Mouse (Mus musculus): ENCODE data around the gene Gm38394. TPM values are rescaled to one million over a fixed set of nuclear protein-coding genes. Genes with fewer than 3 reads are reported as not detected.
"Not testable (repeated sequence)": the region's sequence is repeated elsewhere in the genome, so short reads cannot be mapped to it uniquely, and the experiment has no call there.

Gene Gm38394
- 10 to 100 TPM; 22.6 to 28.5 TPM for total RNA-seq (2021)
- polyA plus RNA-seq (2012; rRNA removed): 1.9 and 2.0 TPM in 2 replicates
- long read RNA-seq, partial matches to known transcripts: 1 of 1 reads
- long read RNA-seq, other reads (novel, unspliced or antisense): 0 of 1 reads

DNA sequence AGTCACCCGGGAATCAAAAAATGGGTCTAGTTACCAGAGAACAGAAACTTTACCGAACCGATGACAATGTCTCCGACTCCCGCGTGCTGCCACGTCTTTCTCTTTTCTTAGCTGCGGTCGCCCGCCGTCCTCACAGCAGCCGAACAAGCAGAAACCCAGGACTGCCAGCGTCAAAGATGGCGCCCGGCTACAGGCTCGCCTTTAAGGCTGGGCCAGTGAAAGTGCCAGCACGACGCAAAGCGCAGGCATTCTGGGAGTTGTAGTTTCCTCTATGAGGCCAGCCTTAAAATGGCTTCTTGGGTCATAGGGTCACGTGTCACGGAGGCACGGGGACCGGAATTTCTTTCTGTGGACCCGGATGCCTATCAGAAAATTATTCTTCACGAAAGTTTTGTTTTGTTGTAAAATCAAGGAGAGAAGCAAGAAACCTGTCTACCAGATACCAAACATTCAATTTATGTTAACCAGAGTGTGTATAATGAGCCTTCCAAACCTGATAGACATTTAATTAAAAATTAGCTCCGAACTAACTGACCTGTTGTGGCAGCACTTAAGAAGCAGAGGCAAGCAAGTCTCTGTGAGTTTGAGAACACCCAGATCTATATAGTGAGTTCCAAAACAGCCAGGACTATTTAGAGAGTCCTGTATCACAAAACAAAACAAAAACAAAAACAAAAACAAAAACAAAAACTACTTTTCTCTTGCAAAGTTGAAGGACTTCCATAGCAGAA lies at the start of gene Gm38394:
Gm38394 (minus strand) TSS at position 116 of the 731 bp plus-strand sequence.
- peak; percentile 94 for DNase-seq

DNA sequence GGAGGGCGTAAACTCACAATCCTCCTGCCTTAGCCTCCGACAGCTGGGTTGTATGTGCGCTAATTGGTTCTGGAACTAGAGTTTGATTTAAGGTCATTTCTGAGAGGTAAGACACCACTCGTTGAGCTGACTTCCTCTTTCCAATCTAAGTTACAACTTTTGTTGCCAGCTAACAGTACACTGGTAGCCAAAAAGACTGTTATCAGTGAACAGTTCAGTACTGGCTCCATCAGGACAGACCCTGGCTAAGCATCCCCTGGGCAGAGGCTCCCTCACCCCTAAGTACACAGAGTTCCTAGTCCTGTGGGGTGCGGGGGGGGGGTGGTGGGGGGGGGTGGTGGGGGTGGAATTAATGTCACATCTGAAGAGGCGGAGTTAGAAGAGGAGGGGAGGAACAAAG lies 49.8 kb upstream of the Gm38394 start:
- no peak for DNase-seq

DNA sequence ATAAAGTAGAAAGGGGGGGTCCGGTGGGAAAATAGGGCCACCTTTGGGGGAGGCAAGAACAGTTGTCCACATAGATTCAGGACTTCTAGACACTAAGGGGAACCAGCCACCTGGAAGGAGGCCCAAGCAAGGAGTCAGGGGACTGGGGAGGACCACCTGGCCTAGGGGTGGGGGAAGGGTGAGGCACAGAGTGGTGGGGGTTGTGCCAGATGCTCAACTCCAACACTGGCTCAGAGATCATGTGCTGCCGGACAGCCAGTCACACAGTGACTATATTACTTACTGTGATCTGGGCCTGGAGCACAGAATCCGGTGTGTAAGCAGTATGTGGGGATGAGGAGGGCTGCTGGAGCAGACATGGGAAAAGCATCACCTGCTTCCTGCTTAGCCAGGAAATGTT lies 48.2 kb upstream of the Gm38394 start:
- no peak for DNase-seq

DNA sequence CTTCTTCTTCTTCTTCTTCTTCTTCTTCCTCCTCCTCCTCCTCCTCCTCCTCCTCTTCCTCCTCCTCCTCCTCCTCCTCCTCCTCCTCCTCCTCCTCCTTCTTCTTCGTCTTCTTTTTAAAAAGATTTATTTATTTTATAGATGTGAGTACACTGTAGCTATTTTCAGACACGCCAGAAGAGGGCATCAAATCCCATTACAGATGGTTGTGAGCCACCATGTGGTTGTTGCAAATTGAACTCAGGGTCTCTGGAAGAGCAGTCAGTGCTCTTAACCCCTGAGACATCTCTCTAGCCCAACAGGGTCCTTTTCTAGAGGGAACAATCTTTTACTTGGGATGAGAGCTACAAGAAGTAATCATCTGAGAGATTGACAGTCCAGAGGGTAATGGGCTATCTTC lies 40.7 kb upstream of the Gm38394 start:
- DNase-seq: not testable (repeated sequence)

DNA sequence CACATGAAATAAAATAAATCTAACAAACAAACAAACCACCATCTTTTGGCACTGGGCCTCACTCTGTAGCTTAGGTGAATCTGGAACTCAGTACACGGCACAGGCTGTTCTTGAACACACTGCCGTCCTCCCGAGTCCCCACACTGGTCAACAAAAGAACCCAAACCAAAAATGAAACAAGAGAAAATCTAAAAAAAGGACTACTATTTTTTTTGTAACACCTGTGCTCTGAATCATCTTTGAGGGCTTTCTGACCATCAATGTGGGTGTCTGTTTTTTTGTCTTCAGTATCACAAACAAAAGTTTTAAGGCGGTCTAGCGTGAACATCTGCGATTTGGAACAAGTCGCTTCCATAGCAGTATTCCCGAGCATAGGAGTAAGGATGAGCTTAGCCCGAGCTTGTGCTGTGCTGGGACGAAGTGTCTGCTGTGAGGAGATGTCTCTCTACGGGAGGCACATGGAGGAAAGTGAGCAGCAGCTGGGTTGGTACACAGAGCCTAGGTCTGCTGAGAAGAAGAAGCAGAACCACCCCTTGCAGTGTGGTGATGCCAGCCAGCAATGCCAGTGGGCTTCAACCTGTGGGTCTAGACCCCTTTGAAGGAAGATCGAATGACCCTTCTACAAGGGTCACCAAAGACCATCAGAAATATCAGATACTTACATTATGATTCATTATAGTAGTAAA lies 37.0 kb upstream of the Gm38394 start:
- no peak for DNase-seq

DNA sequence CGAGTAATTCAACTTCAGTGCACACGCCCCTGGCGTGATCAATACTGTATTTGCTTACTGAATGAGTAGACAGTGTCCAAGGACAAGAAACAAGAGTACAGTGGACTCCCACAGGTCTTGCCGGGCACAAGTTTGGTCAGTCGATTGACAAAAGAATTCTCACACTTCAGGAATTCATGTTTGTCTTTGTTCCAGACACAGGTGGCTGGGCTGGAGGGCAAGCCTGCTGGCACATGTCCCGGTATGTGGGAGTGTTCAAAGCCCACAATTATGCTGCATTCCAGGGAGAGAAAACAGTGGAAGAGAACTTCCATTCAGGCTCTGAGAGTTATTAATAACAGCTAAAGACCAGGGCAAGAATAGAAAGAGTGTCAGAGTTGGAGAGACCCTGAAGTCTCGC lies 34.8 kb upstream of the Gm38394 start:
- DNase-seq: peak; percentile 19

DNA sequence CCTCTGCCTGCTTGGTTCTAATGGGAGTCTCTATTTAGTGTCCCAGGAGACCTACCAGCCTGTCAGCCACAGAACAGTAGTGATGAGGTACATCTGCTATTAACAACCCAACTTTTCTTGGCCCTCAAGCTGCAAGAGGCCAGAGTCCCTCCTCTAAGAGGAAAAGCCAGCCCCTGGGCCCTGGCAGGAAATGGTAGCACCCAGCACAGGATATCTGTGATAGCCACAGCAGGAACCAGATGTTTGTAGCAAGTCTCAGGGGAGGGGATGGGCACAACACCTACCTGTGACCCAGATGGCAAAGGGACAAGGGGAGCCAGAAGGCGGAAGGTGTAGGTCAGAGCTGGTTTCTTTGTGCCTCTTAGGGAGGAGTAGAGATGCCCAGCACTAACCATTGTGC lies 33.8 kb upstream of the Gm38394 start:
- peak; percentile 9 for DNase-seq

DNA sequence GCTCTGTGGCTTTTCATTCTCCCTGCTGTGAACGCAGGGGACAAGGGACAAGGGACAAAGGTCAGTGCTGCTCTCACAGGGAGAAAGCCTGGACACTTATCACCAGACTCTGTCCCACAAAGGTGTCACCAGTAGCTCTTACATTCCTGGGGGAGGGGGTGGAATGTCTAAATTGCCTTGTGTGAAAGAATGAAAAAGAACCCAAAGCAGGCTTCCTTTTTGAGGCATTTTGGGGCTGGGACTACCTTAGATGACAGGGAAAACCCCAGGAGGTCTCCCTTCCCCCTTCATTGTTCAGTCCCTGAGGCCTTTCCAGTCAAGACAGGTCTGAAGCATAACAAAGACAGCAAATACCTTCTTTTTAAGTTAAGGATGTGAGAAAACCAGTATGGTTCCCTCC lies 33.2 kb upstream of the Gm38394 start:
- no peak for DNase-seq

DNA sequence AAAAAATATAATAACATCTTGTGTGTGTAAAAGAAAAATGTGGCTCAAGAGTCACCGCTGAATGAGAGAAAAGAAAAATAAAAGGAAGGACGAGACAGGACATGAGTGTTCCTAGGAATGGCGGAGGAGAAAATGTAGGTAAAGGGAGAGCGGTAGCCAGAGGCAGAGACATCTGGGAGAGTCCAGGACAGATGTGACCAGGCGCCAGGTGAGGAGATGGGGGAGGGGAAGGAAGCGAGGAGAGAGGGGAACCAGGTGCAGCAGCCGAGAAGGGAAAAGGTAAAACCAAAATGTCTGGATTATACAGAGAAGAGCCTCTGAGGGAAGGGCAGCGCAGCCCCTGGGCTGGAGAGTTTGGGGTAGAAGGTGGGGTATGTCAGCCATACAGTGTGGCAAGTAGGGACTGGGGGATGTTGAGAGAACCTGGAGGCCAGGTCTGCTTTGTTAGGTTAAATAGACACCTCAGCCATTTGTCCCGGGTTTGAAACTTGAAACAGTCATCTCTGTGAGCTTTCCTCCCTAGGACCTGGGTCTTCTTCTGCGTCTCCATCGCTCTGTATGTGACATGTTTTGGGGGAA lies 32.5 kb upstream of the Gm38394 start:
- no peak for DNase-seq

DNA sequence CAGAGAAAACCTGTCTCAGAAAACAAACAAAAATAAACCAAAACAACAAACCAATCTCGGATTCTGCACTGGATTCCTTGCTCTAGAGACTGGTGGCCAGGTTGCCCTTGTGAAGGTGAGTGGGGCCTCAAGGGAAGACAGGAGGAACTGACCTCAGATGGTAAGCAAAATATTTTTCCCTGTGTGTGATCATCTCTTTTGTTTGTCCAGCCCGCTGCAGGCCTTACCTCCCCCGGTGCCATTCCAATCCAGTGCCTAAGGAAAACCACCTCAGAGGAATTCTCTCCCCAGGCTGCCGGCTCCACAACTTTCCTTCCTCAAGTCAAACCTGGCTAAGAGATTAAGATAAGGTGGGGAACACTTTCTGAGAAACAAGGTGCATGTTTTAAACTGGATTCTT lies 31.1 kb upstream of the Gm38394 start:
- DNase-seq: no peak

DNA sequence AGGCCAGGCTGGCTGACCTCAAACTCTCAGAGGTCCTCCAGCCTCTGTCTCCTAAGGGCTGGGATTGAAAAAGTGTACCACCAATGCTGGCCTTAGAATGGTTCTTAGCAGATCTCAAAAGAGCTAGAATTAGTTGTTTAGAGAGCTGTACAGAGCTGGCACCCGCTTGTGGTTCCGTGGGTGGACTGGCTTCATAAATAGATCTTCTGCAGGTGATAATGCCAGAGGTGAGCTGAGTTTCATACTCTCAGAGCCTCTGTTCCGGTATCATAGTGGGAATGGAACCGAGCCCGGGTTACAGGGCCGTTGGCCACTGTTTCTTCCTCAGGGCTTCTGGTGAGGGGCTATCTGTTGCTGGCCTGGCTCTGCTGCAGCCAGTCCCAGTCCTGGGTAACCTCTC lies 29.9 kb upstream of the Gm38394 start:
- DNase-seq: no peak

DNA sequence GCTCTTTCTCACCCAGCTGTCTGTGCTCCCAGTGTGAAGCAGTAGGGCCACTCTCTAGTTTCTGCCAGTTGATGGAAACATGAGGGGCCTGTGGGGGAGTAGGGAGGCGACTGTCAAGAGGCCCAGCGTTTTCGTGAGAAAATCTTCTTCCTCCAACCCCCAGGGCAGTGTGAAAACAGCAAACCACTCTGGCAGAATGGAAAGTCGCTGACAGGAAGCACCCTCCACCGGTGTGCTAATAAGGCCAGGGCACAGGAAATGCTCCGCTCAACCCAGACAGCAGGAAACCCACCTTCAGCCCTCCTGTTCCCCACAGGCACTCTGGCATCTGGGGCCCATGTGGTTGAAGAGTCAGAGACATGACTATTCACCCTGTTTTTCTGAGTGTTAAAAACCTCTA lies 28.8 kb upstream of the Gm38394 start, which contains the start of gene Lax1:
Lax1 (minus strand) TSS at position 212 of the 400 bp plus-strand sequence.
- no peak for DNase-seq

DNA sequence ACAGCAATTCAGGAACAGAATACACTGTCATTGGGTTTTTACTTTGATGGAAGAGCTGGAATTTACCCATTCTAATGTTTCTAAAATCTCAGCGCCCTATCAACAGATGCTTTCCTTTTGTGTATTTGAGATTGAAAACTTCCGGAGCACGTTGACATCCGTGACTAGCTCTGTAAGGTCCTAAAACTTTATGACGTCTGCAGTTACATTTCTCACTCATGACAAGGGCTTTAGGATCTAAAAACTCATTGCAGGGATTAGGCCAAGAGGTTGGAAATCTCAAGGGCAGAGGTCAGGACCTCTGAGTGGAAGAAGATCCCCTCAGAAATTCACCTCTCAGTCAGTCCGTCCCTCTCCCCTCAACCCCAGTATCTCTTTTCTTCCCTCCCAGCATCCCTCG lies 27.2 kb upstream of the Gm38394 start:
- no peak for DNase-seq

DNA sequence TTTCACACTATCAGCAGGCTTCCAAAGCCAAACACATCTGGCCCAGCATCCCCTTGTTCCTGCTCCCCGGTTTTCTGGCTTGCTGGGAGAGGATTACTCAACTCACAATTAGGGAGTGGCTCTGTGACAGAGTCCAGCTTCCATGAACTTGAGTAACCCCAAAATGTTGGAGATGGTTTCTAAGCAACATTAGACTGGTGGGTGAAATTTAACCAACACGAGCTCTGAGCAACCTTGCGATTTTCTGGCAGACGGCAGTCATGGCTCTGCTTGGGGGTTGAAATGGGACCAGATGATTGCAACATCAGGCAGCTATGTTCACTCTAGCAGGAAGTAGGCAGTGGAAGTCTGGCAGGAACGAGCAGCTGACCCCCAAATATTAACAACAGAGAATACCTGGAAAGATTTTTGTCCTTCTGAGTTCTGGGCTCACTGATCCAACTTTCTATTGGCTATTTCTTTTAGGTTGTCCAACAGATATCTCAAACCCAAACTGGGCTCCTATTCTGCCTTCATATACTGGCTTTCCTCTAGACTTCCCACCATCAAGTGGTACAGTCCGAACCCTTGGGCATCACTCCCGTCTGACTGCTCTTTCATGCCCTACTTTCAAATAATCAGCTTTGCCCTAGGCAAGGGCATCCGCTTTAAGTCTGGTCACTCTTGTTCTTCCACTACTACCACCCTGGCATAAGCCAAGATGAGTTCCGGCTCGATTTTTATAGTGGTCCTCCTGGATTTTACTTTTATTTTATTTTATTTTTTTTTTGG lies 24.8 kb upstream of the Gm38394 start:
- peak; percentile 75 for DNase-seq

DNA sequence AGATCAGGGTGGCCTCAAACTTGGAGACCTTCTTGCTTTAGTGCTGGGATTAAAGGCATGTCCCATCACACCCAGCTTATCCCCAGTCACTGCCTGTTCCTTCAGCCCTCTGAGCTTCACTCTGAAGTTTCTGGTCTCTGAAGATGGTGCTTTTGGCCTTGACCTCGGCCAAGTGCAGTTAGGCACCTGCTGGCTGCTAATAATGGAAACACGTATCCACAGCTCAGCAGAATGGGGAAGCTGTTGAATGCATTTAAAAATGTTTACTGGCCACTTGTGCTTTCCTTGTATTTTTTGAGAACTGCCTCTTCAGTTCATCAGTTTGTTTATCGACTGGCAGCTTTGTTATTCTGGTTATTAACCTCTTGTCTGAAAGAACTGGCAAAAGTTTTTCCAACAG lies 10.7 kb upstream of the Gm38394 start:
- no peak for DNase-seq

DNA sequence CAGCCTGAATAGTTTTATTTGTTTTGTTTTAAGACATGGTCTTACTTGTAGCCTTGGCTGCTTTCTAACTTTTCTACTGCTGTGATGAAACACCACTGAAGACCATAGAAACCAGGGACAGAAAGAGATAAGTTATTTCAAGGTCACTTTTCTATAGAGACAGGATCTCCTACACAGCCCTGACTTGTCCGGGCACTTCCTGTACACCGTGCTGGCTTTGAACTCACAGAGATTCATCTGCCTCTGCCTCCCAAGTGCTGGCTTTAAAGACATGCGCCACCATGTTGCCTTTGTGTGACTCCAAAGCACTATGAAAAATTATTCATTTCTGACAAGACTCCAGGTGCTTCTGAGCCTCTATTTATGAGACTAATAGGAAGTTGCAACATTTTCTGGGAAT lies 10.1 kb upstream of the Gm38394 start:
- DNase-seq: no peak

DNA sequence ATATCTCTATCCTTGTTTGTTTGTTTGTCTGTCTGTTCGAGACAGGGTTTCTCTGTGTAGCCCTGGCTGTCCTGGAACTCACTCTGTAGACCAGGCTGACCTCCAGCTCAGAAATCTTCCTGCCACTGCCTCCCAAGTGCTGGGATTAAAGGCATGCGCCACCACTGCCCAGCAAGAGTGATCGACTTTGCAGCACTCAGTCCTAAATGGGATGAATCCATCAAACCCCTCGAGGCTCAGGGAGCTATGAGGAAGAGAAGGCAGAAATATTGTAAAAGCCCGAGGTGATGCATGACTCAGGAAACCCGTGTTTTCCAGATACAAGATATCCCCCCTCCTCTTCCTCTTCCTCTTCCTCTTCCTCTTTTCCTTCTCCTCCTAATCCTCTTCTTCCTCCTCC lies 9.7 kb upstream of the Gm38394 start:
- no peak for DNase-seq

DNA sequence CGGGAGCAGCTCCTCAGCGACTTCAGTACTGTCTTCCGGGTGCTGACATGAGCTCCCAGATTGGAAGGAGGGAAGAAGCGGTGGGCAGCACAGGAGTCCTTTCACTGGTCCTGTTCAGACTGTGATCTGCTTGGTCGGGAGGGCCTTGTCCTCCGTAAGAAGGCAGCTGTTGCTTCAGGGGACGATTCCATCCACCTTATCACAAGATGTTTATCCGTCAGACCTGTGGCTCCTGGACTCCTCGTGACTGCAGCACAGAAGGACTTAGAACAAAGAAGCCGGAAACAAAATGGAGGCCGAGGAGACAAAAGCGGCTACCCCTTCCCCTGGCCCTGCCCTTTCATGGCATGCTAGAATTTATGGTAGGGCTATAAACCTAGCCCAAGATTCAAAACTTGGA lies 9.1 kb upstream of the Gm38394 start:
- no peak for DNase-seq

DNA sequence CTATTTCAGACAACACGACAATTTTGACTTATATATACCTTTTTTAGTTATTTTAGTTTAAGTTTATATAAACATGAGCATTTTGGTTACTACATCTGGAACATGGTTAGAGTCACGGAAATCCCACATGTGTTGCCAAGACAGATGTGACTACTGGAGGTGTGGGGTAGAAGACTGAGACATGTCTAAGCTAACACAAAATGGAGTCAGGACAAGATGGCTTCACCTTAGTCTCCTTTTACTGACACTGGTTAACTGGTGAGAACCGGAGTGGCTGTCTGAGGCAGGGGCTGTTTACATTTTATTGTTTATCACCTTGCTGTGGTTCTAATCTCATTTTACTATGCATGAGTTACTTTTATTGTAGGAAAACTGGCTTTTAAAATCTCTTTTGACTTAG lies 7.5 kb upstream of the Gm38394 start:
- DNase-seq: no peak

DNA sequence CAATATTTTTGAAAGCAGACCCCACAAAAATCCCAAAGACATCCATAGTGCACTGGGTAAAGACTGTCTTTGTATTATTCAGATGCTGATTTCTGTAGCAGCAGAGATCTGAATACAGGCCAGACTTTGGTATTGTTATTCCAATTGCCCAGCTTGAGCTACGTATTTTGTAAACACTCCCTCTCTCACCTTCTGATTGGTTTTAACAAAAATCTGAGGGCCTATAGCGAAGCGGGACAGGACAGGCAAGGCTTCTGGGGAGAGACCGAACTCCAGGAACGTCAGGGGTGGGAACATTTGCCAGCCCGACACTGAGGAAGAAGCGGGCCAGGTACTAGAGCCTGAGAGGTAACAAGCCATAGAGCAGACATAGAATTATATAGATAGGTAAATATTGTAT lies 6.6 kb upstream of the Gm38394 start:
- DNase-seq: no peak

DNA sequence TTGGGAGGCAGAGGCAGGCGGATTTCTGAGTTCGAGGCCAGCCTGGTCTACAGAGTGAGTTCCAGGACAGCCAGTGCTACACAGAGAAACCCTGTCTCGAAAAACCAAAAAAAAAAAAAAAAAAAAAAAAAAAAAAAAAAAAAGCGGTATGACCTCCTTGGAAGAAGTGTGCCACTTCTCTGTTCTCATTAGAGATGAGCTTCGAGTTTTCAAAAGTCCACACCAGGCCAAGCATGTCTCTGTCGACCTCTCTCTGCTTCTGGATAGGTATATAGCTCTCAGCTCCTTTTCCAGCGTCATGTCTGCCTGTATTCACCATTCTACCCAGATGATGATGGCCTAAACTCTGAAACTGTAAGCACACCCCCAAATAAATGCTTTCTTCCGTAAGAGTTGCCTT lies 4.6 kb upstream of the Gm38394 start:
- DNase-seq: not testable (repeated sequence)

DNA sequence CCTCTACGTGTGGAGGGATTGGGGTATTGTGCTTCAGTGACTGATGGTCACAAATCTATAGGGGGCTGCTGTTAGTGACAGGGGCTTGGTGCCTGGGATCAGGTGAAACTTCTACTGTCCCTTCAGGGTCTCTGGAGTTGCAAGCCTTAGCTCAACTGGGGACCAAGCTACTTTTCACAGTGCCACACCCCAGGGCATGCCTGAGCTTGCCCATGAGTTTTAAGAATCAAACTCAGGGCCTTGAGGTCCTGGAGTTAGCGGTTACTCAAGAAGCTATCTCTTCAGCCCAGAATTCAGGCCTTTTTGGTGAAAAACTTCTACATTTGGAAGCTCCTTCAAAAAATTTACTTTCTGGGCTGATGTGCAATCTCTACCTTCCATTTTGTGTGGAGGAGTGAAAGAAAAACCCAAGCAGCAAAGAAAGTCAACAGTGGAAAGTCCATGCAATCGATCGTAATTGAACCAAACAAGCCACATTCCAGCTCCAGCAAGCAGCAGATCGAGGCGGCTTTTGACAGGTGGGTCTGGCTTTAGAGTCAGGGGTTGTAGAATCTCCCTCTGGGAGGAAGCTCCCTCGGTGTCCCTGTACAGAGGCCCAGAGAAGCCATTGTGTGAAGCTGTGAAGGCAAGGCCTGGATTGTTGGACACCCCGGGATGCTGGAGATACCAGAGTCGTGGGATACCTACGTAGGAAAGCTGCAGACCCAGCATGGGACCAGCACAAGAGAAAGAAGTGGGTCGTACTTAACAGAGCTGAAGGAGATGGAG lies 3.3 kb upstream of the Gm38394 start:
- no peak for DNase-seq

Measured in adrenal gland, adult 2 months (tissue).